ENCODE assay signal across 13 mouse cellular contexts in the genomic region with DNA sequence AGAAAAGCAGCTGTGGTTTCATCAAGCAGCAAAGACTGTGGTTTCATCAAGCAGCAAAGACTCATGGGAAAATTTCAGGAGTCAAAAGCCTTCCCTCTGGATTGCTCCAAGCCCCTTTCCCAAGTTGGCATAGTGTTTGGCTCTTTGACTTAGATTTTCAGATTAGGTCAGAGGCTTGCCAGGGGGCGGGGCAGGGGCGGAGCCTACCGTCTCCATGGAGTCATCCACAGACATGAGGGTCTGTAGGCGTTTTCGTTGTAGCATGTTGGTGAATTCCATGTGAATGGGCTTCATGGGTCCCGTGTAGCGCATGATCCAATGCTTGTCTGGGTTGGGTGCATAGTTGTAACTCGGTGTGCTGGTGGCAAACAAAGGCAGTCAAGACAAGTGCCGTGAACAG.
"Had no signal": no experiment of that assay in that cellular context is flagged by ENCODE, and none has a peak within 500 bp of the region (broad histone marks: within the 10 kb centered on the region; RNA-seq: fewer than 3 reads in every experiment).

No protein-coding gene starts in this region.

- DNase-seq: kidney, adult 9 months; kidney, postnatal 14 days; kidney, postnatal 4 days; left cerebral cortex, postnatal 4 days; liver, embryonic 13.5 days; lung, adult 2 months; lung, postnatal 14 days; lung, postnatal 4 days; midbrain, embryonic 14.5 days; thymus, postnatal 36 days had no signal

- H3K36me3 ChIP-seq: liver, embryonic 13.5 days had no signal

- H3K9me3 ChIP-seq: limb, embryonic 12.5 days; limb, embryonic 15.5 days; liver, embryonic 13.5 days had no signal

- H3K27me3 ChIP-seq: limb, embryonic 12.5 days; limb, embryonic 15.5 days; liver, embryonic 13.5 days had no signal

- H3K27ac ChIP-seq: limb, embryonic 12.5 days; limb, embryonic 15.5 days; liver, embryonic 13.5 days had no signal

- H3K9ac ChIP-seq: limb, embryonic 12.5 days; limb, embryonic 15.5 days; liver, embryonic 13.5 days had no signal

- H3K4me2 ChIP-seq: limb, embryonic 12.5 days; limb, embryonic 15.5 days; liver, embryonic 13.5 days; midbrain, embryonic 11.5 days had no signal

- H3K4me3 ChIP-seq: limb, embryonic 12.5 days; limb, embryonic 15.5 days; liver, embryonic 13.5 days had no signal
